Mouse (Mus musculus): ENCODE results near the gene Slc22a14. TPM values are rescaled to one million over a fixed set of nuclear protein-coding genes. Genes with fewer than 3 reads are reported as not detected.
A peak's percentile ranks its signal among the peaks of the same experiment; 100 is the strongest.
"Not testable (repeated sequence)": the region's sequence is repeated elsewhere in the genome, so short reads cannot be mapped to it uniquely, and the experiment has no call there.

Gene Slc22a14
- total RNA-seq, 2 experiments from 2014 or later: not detected

DNA sequence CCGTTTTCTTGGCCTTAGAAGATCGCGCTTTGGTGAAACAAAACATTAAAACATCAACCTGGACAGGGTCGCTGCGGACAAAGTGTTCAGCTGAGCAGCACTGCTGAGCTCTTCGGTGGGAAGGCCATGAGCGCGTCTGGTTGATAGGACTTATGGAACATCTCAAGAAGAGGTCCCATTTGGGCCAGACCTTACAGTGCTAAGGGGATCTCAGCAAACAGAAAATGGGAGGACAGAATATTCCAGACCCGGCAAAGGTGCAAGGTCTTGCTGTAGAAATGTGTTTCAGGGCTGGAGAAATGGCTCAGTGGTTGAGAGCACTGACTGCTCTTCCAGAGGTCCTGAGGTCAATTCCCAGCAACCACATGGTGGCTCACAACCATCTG lies 42.1 kb downstream of the Slc22a14 start:
- no peak for DNase-seq (ENCODE audit: low spot score in 2 of 2)

DNA sequence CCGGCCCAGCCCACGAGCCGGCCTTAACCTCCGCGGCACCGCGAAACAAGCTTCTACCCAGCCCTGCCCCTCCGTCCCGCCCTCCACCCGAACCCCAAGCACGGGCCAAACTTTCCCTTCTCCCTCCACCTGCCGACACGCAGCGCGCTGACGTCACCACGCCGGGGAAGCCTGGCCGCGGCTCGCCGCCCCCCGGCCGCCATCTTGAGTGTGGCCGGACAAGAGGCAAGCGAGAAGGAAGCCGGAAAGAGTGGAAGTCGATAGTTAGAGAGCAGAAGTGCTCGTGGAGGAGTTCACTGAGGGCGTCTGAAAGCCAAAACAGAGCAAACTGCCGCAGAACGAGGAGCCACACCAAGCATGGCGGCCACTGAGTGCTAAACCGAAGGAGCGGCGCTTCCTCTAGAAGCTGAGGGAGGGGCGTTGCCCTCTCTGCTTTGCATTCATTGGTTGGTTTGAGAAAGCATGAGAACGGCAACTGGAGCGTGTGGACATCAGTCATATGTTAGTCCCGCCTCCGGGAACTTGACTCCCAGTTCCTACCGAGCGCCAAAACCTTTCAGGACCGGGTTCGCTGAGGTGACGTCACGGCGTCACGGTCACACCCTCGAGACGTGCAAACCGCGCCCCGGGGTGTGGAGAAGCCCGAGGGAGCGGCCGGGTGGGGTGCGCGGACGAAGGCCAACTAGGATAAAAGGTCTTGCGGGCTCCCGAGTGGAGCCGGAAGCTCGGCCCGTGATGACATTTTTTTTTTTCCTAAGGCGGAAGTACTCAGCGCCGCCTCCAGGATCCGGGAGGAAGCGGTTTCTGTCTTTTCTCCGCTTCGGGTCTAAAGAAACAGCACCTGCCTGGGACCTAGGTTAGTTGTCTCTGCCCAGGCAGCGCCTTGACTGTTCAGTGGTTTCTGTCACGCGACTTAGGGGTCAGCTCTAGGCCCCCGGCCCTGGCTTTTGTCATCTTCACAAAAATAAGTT lies 42.8 kb downstream of the Slc22a14 start, which contains the start of gene Oxsr1:
Oxsr1 (minus strand) TSS at position 139 of the 971 bp plus-strand sequence.
- DNase-seq (ENCODE audit: low spot score in 2 of 2): peak; percentile 99 to 100

DNA sequence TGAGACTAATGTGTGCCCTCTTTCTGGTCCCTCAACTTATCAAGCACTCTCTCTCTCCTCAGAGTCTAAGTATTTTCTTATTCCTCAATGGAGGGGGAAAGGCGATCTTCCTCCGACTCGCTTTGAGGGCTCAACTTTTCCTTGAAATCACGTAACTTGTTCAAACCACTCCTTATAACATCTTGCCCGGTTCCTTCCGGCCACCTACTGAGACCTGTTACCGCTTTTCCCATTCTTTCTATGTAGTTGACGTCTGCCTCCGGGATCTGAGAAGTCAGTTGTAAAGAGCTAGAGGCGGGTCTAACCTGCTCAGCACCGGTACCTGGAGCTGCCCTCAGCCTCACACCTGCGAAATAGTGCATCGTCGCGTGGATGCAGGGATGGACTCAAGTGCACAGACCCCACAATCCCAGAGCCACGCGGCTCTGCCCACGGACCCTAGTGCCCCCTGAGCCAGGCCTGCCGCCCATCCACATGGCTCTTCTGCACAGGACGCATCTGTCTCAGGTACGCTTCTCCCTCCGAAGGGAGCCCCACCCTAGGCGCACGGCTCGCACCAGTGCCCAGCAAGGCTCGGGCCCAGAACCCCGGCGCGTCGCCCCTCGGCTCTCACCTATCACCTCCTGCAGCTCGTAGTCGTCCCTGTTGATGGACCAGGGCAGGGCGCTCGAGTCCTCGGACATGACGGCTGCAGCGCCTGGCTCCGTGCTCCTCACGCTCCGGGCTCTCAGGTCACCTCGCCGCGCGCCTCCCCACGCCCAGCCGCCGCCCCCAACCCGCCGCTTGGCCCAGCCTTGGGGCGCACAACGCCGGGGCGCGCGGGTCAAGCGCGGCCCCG lies 43.7 kb downstream of the Slc22a14 start:
- peak in 1 of 2 experiments; percentile 42 for DNase-seq (ENCODE audit: low spot score in 2 of 2)

DNA sequence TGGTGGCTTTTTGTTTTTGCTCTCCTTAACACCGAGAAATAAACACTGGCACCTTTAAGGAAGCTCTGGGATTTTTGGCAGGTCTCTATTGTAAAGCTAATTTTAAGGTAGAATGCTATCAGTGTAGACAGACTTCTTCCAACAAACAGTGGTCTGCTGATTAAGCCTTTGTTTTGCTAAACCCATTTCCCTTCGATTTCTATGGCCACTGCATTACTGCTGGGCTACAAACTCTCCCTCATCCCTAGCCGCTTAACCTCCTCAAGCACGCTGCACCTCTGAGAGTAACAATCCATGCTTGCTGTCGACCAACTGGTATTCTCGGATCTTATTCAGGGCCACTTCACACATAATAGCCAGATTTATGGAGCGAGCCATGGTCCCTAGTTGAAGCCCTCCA lies 44.4 kb downstream of the Slc22a14 start:
- no peak for DNase-seq (ENCODE audit: low spot score in 2 of 2)

DNA sequence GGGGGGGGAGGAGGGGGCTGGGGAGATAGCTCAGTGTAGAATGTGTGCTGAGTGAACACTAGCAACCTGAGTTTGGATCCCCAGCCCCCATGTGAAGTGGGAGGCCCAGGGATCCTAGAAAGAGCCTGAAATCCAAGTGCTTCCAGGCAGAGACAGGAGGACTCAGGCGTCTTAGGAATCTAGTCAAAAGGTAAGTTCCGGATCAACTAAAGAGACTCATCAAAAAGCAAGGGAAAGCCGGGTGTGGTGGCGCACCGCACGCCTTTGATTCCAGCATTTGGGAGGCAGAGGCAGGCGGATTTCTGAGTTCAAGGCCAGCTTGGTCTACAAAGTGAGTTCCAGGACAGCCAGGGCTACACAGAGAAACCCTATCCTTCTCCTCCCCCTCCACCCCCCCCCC lies 44.9 kb downstream of the Slc22a14 start:
- DNase-seq (ENCODE audit: low spot score in 2 of 2): no peak

DNA sequence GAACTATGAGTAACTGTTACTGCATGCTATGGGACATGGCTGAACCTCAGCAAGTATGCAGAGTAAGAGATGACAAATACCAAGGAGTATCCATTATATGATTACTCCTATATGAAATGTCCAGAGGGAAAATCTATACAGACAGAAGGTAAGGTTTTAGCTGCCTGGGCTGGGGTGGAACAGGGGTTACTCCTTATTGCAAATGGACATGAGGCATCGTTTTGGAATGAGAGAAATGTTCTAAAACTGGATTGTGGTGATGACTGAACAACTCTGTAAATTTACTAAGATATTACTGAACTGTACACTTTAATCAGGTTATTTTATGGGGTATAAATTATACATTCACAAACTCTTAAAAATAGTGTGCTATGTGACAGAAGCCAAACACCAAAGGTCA lies 46.5 kb downstream of the Slc22a14 start:
- no peak for DNase-seq (ENCODE audit: low spot score in 2 of 2)

DNA sequence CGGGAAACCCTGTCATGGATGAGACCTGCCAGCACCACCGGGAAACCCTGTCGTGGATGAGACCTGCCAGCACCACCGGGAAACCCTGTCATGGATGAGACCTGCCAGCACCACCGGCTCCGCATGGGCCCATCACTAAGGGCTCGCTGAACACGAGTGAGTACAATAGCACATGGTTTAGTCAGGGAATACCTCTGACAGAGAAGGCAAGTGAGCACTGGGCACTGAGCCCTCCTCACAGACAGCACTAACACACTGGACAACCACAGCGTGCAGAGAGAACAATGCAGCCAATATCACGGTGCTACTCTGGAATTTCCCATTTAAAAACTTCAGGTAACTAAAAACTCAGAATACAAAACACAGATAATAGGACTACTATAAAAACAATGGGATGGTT lies 52.3 kb downstream of the Slc22a14 start:
- no peak for DNase-seq (ENCODE audit: low spot score in 2 of 2)

DNA sequence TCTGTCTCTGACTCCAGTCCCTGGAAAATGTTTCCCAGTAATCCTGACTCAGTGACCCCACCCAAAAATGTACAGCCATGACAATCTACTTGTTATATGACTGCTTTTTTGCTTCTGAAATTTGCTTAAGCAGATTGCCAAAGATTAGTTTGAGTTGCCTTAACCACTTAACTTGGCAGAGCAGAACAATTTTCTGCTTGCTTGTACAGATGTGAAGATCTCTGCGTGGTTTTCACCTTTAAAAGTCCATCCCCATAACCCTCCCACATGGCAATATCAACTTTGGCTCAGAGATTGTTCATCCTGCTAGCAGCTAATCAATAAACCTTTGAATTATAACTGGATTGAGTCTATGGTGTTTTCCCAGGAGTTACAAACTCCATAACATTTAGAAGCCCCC lies 56.3 kb downstream of the Slc22a14 start:
- DNase-seq (ENCODE audit: low spot score in 2 of 2): no peak

DNA sequence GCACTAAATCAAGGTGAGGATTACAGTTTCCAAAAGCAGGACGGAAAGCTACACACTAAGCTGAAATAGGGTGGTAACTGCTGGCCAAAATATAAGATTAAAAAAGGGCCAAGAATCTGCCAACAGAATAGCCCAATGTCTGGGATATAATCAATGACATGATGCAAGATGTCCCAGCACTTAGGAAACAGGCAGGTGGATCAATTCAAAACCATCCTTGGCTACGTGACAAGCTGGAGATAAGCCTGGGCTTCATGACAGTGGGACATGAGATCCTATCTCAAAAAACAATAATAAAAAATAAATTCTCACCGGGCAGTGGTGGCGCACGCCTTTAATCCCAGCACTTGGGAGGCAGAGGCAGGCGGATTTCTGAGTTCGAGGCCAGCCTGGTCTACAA lies 59.5 kb downstream of the Slc22a14 start:
- no peak for DNase-seq (ENCODE audit: low spot score in 2 of 2)

DNA sequence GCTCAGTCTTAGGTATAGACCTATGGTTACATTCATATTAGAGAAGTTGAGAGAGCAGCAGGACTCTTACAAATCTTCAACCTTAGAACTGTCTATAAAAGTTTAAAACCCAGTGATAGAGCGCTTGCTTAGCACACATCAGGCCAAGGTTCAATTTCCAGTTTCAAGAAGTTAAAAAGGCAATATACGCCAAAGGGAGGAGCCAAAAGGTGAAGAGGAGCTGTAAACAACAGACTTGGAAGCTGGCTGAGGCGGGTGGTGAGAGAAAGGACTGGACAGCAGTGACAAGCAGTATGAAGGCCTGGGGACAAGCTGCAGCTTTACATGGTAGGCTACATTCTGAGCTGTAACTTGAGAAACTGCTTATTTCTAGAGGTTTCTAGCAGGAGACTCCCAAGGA lies 66.8 kb downstream of the Slc22a14 start:
- DNase-seq (ENCODE audit: low spot score in 2 of 2): no peak

DNA sequence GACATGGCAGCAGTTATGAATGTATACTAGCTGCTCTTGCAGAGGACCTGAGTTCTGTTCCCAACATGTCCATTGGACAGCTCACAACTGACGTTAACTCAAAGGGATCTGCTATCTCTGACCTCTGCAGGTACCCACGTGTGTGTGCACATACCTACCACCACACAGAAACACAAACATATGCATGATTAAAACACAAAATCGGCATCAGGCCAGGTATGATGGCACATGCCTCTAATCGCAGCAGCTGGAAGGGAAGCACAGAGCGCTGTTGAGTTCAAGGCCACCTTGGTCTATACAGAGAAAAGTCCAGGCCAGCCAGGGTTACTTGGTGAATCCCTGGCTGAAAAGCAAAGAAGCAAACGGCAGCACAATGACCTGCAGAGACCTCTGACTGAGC lies 67.7 kb downstream of the Slc22a14 start:
- DNase-seq (ENCODE audit: low spot score in 2 of 2): no peak

DNA sequence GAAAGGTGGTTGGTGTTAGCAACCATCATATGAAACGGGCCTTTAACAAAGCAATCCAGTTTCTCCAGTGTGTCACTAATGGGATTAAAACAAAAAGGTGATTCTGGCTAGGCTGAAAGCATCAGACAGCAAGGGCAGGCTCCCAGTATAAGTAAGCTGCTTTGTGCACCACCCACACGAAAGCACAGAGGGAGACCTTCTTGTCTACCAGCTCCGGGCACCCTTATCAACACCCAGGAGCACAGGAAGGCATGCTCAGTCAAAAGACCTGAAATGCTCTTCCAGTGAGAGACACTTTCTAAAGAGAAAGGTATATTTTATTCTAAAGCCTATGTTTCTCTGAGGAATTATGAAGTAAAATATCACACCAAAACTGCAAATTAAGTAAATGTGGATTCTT lies 74.6 kb downstream of the Slc22a14 start:
- no peak for DNase-seq (ENCODE audit: low spot score in 2 of 2)

DNA sequence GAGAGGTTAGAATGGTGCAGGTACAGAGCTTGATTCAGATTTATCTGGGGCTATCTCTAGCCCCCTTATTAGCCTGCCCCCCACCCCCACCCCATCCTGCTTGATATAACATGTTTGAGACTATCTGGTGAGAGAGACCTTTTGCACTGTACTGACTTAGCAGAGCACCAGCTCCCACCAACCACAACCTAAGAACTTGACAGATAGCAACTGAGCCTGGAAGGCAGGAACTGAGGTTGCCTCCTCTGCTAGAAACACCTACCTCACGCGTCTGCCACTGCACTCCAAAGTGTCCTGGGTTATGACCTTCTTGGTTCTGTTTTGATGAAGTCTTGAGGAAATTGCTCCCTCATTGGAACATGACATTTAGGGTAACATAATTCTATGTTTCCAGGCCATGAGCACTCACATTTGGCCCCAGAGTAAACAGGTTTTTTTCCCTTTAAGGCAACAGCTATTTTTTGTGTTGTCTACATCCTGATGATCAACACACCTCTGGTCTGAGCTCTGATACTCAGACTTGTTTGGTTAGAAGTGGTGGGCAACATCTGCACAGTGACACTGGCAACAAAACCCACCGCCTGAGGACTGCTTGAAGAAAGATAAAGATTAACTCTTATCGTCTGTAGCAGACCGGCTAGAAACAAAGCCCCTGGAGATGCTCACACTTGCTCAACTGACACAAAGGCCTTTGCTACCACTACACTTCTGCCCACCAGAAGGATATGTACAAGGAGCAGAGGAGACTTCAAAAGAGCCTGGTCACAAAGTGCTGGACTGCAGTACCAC lies 84.3 kb downstream of the Slc22a14 start:
- no peak for DNase-seq (ENCODE audit: low spot score in 2 of 2)

DNA sequence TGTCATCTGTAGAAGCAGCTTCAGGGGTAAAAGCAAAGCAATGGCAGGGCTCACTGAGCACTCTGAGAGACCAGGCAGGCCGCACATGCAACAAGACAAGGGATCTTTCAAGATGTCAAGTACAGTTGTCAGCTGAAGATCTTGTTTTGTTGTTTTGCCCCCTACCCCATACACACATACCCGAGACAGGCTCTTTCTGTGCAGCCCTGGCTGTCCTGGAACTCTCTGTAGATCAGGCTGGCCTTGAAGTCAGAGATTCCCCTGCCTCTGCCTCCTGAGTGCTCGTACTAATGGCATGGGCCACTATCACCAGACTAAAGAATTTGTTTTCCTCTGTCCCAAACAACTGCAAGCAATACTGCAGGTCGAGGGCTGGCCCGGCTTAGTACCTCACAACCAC lies 87.3 kb downstream of the Slc22a14 start:
- DNase-seq (ENCODE audit: low spot score in 2 of 2): no peak

DNA sequence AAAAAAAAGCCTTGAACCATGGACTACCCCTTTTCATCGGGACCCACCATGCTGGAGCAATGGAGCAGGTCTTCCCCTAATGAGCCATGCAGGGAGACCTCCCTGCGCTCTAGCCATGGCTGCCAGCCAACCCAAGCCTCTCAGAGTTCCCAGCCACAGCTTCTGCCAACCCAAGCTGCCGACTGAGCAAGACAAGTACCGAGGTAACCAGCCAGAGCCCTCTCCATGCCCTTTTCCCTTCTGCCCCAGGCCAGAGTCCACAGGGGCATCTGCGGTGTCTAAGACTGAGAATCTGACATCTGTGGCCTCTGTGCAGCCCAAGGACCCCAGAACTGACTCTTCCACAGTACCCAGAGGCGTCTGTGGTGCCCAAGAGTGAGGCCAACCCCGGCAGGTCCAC lies 89.0 kb downstream of the Slc22a14 start:
- peak; percentile 35 to 45 for DNase-seq (ENCODE audit: low spot score in 2 of 2)

DNA sequence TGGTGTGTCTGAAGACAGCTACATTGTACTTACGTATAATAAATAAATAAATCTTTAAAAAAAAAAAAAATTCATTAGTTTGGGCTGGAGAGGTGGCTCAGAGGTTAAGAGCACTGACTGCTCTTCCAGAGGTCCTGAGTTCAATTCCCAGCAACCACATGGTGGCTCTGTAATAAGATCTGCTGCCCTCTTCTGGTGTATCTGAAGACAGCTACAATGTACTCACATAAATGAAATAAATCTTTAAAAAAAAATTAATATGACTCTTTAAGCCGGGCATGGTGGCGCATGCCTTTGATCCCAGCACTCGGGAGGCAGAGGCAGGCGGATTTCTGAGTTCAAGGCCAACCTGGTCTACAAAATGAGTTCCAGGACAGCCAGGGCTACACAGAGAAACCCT lies 90.5 kb downstream of the Slc22a14 start:
- not testable (repeated sequence) for DNase-seq (ENCODE audit: low spot score in 2 of 2)

DNA sequence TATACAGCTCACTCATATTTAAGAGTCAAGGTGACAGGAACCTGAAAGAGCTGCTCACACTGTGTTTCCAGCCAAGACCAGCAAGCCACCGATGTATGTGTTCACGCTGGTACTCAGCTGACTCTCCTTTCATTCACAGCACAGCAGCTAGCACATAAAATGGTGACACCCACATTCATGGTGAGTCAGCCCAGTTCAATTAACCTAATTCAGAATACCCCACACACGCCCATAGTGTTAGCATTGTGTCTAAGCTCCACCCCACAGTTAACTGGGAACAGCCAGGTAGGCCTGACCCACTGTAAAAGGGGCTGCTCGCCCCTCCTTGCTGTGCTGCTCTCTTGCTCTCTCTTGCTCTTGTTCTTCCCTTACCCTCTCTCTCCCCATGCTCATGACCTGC lies 93.9 kb downstream of the Slc22a14 start:
- DNase-seq (ENCODE audit: low spot score in 2 of 2): no peak

DNA sequence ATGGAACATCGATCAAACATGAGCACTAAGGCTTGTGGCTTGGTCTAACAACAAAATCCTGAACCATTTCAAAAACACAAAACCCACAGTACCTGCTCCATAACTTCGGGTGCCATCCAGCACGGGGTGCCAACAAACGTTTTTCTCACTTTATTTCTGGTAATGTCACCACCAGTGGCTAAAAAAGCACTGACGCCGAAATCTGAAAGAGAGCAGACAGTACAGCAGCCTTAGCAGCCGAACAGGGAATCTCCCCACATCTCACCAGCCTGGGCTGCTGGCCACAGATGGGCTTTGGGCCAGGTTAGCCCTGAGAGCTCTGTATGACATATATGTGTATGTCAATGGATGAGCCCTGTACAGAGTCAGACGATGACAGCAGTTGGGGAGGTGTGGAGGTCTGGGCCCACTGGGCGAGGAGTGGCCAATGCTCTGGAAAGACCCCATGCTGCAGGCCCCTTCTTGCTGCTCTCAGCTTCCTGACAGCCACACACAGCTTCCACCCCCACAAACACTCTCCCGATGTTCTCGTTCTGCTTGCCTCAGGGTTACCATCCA lies 96.7 kb downstream of the Slc22a14 start:
- no peak for DNase-seq (ENCODE audit: low spot score in 2 of 2)

DNA sequence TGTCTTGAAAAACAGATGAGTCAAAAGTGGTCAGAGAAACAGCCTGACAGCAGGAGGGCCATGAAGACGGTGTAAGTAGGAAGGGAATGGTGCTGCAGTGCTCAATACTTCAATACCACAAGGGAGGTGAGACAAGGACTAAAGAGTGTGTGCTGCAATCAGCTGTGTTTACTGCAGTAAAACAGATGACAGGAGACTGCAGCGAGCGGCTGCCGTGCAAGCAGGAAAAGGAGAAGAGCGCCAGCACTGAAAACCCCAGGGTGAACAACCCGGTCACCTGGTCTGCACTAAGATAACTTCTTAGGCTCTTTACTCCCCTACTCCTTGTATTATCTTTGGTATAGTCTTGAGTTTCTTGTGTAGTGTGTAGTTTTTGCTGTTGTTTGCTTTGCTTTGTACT lies 97.2 kb downstream of the Slc22a14 start:
- no peak for DNase-seq (ENCODE audit: low spot score in 2 of 2)

DNA sequence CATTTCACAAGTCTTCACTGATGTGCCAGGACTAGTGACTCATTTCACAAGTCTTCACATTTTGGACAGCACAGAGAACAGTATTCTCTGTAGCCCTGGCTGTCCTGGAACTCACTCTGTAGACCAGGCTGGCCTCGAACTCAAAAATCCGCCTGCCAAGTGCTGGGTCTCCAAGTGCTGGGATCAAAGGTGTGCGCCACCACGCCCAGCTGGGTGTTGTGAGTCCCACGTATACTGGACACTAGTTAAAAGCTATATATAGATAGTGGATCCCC lies 99.3 kb downstream of the Slc22a14 start:
- not testable (repeated sequence) for DNase-seq (ENCODE audit: low spot score in 2 of 2)
